Mouse (Mus musculus): ENCODE measurements around the gene Prom2. TPM values are rescaled to one million over a fixed set of nuclear protein-coding genes. Genes with fewer than 3 reads are reported as not detected.

Prom2 gene
- polyA plus RNA-seq, 1 experiment from 2014 or later: 0.21 TPM

DNA sequence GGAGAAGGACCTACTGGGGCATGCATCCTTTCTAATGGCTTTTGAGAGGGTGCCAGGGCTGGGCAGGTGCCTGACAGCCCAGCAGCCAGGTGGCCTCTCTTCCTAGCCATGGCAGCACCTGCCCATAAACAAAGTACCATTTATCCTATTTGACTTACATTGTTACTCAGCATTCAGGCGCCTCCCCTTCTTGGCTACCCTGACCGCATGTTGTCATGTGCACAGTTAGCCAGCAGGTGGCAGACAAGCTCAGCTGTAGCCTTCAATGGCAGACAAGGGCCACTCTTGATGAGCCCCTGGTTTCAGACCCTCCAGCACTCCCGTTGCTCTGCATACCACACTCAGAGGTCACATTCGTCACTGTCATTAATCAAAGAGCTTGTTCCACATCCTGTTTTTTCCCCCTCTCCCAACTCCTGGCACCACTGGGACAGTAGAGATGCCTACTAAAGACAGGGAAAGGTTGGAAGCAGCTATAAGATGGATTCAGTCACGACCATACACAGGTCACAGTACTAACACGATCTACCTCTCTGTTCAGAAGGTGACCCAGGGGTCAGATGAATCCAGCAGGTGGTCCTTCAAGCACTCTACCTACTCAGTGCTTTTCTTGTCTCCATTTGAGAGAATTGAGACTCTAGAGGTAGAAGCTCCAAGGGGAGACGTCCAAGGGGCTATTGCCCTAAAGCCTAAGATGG lies 34.0 kb downstream of the Prom2 start:
- Histone ChIP-seq H3K27me3 (ENCODE audit: control insufficient read depth, insufficient read depth, low read length) (peaks cover 5% of the 10 kb centered on the region; the same call in 1 of the 2 replicates), H3K36me3 (ENCODE audit: control insufficient read depth, insufficient read depth) (no peaks in the 10 kb centered on the region), H3K4me3 (ENCODE audit: low read length) (no peak overlapping the region), H3K27ac (ENCODE audit: low read length) (0 out of 2 replicates have a peak overlapping the region, but pooled peaks have one; percentile 3), H3K4me2 (ENCODE audit: low read depth, low read length) (no peak overlapping the region), H3K9ac (ENCODE audit: low read length) (no peak overlapping the region), H3K4me1 (ENCODE audit: control insufficient read depth, insufficient read depth, low read length) (no peaks in the 10 kb centered on the region), H3K9me3 (replicated peaks; ENCODE audit: control insufficient read depth, low read length) (no peaks in the 10 kb centered on the region)
- WGBS: 28% methylated on average over 7 of the region's 7 CpGs
- ATAC-seq (replicated peaks; ENCODE audit: extremely low read depth, insufficient read depth, low FRiP score): peak; percentile 37; the same call in 1 of the 2 replicates

DNA sequence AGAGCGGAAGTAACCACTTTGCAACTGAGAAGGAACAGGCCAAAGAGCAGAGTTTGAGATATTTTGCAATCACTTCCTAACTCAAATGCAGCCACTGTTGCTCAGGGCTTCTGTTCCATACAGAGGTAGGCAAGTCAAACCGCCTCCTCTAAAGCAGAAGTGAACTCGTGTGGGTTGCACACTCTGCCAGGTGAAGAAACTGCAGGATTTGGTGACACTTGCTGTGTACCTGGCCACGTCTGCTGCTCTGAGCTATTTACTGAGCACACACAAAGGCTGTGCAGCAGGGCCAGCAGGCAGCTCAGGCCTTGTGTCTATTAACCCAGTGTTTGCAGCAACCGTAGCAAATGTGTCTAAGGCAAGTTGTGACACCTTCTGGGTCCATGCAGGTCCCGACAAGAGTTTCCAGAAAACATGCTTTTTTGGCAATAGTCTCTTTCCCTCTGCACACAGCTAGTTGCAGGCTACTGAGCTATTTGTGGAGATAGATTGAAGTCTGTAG lies 35.1 kb downstream of the Prom2 start:
- Histone ChIP-seq H3K27ac (ENCODE audit: low read length) (no peak overlapping the region), H3K9me3 (replicated peaks; ENCODE audit: control insufficient read depth, low read length) (no peaks in the 10 kb centered on the region), H3K4me3 (ENCODE audit: low read length) (no peak overlapping the region), H3K4me1 (ENCODE audit: control insufficient read depth, insufficient read depth, low read length) (no peaks in the 10 kb centered on the region), H3K9ac (ENCODE audit: low read length) (no peak overlapping the region), H3K36me3 (ENCODE audit: control insufficient read depth, insufficient read depth) (no peaks in the 10 kb centered on the region), H3K4me2 (ENCODE audit: low read depth, low read length) (no peak overlapping the region), H3K27me3 (ENCODE audit: control insufficient read depth, insufficient read depth, low read length) (peaks cover 13% of the 10 kb centered on the region)
- ATAC-seq (replicated peaks; ENCODE audit: extremely low read depth, insufficient read depth, low FRiP score): no peak
- 77% methylated on average over 6 of the region's 6 CpGs for WGBS

DNA sequence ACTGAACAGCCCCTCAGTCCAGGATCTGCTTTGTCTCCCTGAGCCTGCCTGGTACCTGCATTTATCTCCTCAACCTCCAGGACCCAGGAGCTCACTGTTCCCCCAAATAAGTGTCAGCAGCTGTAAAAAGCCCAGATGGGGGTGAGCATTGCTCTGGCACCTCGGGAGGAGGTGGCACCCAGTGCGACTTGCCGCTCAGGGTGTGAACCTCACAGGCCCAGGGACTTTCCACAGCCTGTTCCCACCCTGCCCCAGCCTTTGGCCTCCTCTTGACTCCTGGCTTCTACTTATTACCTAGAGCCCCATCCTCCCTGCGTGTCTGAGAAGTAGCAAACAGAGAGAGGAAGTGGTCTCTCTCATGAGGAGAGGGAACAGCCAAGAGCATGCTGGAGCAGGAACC lies 36.1 kb downstream of the Prom2 start:
- no peaks in the 10 kb centered on the region for H3K9me3 ChIP-seq (replicated peaks; ENCODE audit: control insufficient read depth, low read length)

DNA sequence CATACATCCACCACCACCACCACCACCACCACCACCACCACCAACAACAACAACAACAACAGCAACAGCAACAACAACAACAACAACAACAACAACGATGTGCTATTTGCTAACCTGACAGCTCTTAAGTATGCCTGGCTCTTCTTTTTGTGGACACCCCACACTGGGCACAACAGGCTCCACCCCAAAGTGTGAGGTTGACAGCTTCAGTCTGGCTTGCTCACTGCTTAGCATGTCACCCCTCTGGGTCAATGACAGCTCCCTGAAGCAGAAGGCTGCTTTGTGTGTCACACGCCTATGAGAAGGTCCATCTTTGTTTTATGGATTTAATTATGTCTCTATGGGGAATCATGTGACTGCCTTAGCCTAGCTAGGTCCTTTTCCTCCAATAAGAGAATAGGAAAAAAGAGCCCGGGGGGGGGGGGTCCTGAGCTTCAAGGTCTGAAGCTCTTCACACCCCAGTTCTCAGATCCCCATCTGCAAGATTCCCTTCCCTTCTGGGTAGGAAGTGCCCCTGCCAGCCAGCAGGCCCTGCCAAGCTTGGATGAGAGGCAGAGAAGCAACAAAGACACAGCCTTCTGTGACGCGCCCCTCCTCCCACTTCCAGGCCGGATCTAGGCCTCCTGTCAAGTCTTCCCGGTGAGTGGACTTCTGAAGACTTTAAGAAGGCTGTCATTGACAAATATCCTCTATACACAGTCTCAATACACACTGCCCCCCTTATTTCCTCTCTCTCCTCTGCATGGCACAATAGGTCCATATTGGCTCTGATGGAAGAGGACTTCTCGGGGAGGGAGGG lies 37.3 kb downstream of the Prom2 start:
- H3K4me1 ChIP-seq (ENCODE audit: control insufficient read depth, insufficient read depth, low read length): no peaks in the 10 kb centered on the region
- 47% methylated on average over 8 of the region's 8 CpGs for WGBS
- H3K4me3 ChIP-seq (ENCODE audit: low read length): no peak overlapping the region
- H3K4me2 ChIP-seq (ENCODE audit: low read depth, low read length): no peak overlapping the region
- no peak for ATAC-seq (replicated peaks; ENCODE audit: extremely low read depth, insufficient read depth, low FRiP score)
- H3K27ac ChIP-seq (ENCODE audit: low read length): no peak overlapping the region
- H3K27me3 ChIP-seq (ENCODE audit: control insufficient read depth, insufficient read depth, low read length): peaks cover 13% of the 10 kb centered on the region
- no peaks in the 10 kb centered on the region for H3K36me3 ChIP-seq (ENCODE audit: control insufficient read depth, insufficient read depth)
- H3K9me3 ChIP-seq (replicated peaks; ENCODE audit: control insufficient read depth, low read length): no peaks in the 10 kb centered on the region
- no peak overlapping the region for H3K9ac ChIP-seq (ENCODE audit: low read length)

More for the DNA sequence above, 36.1 kb downstream of the Prom2 start:
- no peak overlapping the region for H3K9ac ChIP-seq (ENCODE audit: low read length)
- no peaks in the 10 kb centered on the region for H3K4me1 ChIP-seq (ENCODE audit: control insufficient read depth, insufficient read depth, low read length)
- no peak overlapping the region for H3K4me2 ChIP-seq (ENCODE audit: low read depth, low read length)
- 40% methylated on average over 4 of the region's 4 CpGs for WGBS
- ATAC-seq (replicated peaks; ENCODE audit: extremely low read depth, insufficient read depth, low FRiP score): no peak
- no peaks in the 10 kb centered on the region for H3K36me3 ChIP-seq (ENCODE audit: control insufficient read depth, insufficient read depth)
- H3K27me3 ChIP-seq (ENCODE audit: control insufficient read depth, insufficient read depth, low read length): peaks cover 13% of the 10 kb centered on the region
- H3K27ac ChIP-seq (ENCODE audit: low read length): no peak overlapping the region
- no peak overlapping the region for H3K4me3 ChIP-seq (ENCODE audit: low read length)

DNA sequence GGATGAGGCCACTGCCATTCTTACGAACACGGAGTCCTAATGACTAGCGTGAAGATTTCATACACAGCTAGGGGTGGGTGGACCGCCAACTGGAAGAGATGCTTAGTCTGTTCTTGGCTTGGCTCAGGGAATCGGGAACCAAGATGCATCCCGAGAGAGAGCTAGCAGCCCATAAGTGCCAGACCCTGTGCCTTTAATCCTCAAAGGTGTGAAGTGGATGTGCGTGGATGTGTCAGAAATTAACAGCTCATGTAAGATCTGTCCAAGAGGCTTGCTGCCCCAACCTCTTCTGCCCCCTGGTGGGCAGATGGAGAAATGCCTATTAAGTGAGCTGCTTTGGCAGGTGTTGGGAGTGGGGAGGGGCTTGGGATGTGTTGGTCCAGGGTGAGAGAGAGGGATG lies 40.2 kb downstream of the Prom2 start:
- H3K4me3 ChIP-seq (ENCODE audit: low read length): no peak overlapping the region
- no peak for ATAC-seq (replicated peaks; ENCODE audit: extremely low read depth, insufficient read depth, low FRiP score)
- H3K4me2 ChIP-seq (ENCODE audit: low read depth, low read length): no peak overlapping the region
- no peak overlapping the region for H3K27ac ChIP-seq (ENCODE audit: low read length)
- peaks cover 8% of the 10 kb centered on the region; the same call in 1 of the 2 replicates for H3K27me3 ChIP-seq (ENCODE audit: control insufficient read depth, insufficient read depth, low read length)
- no peaks in the 10 kb centered on the region for H3K36me3 ChIP-seq (ENCODE audit: control insufficient read depth, insufficient read depth)
- no peaks in the 10 kb centered on the region for H3K9me3 ChIP-seq (replicated peaks; ENCODE audit: control insufficient read depth, low read length)
- no peaks in the 10 kb centered on the region for H3K4me1 ChIP-seq (ENCODE audit: control insufficient read depth, insufficient read depth, low read length)
- no peak overlapping the region for H3K9ac ChIP-seq (ENCODE audit: low read length)
- 46% methylated on average over 7 of the region's 7 CpGs for WGBS

DNA sequence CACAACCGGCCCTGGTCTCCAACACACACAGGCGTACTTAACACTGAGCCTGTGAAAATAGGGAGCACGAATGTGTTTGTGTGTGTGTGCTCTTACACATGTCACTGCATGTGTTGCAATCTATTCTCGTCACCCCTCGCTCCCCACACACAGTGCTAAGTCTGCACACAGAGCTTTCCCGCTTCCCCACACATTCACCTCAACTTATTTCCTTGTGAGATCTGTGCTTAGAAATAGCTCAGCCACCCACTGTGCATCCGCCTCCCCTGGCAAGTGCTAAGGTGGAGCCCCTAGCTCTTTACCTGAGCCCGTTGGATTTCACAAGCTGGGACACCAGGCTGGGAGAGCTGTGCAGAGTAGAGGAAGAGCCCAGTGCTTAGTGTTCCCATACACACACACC lies 42.5 kb downstream of the Prom2 start:
- Histone ChIP-seq H3K36me3 (ENCODE audit: control insufficient read depth, insufficient read depth) (no peaks in the 10 kb centered on the region), H3K4me2 (ENCODE audit: low read depth, low read length) (no peak overlapping the region), H3K27ac (ENCODE audit: low read length) (no peak overlapping the region), H3K4me3 (ENCODE audit: low read length) (no peak overlapping the region), H3K4me1 (ENCODE audit: control insufficient read depth, insufficient read depth, low read length) (no peaks in the 10 kb centered on the region), H3K9me3 (replicated peaks; ENCODE audit: control insufficient read depth, low read length) (no peaks in the 10 kb centered on the region), H3K27me3 (ENCODE audit: control insufficient read depth, insufficient read depth, low read length) (peaks cover 8% of the 10 kb centered on the region; the same call in 1 of the 2 replicates), H3K9ac (ENCODE audit: low read length) (no peak overlapping the region)
- 70% methylated on average over 8 of the region's 8 CpGs for WGBS
- ATAC-seq (replicated peaks; ENCODE audit: extremely low read depth, insufficient read depth, low FRiP score): no peak

DNA sequence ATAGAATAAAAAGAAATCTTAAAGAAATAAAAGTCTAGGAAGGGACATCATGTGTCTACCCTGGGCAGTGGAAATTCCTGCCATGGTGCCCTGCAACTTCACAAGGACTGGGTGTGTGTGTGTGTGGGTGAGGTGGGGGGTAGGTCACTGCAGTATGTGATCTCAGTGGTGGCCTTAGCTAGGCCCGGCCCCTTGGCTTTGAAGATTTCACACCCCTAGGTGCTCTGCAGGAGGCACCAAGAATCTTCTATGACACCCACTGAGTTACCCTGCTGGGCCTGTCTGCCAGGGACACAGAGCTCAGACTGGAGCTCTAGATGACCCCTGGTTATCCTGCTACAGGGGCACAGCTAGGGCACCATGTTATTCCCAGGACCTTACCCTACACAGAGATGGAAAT lies 44.9 kb downstream of the Prom2 start:
- Histone ChIP-seq H3K27me3 (ENCODE audit: control insufficient read depth, insufficient read depth, low read length) (peaks cover under 1% of the 10 kb centered on the region; the same call in 1 of the 2 replicates), H3K36me3 (ENCODE audit: control insufficient read depth, insufficient read depth) (no peaks in the 10 kb centered on the region)

DNA sequence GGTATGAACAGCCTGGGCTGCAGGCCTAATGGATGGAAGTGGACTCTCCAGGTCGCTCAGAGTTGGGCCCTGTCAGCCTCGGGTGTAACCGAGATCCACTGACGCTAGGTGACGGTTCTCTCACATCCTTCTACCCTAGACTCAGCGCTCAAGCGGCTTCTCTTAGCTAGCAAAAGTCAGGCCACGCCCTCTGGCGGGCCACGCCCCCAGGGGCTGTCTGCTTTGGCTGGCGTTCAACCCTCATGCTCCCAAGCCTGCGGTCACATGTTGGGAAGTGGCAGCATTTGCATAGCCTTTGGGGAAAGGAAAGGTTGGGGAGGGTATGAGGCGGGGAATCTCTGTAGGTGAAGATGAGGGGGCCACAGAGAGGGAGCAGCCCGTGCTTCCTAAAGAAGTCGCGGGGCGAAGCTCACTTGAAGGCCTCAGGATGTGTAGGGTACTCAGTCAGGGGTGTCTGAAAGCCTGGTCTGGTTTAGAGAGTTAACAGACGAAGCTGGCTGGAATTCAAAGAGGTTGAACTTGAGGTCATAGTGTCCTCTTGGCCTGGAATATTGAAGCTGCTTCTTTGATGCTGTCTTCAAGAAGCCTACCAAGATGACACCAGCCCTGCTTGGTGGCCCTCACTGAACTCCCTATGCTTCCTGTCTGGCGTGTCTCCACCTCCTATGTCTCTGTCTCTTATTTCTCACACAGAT lies 56.6 kb downstream of the Prom2 start:
- H3K9ac ChIP-seq (ENCODE audit: low read length): no peak overlapping the region
- H3K36me3 ChIP-seq (ENCODE audit: control insufficient read depth, insufficient read depth): no peaks in the 10 kb centered on the region
- H3K9me3 ChIP-seq (replicated peaks; ENCODE audit: control insufficient read depth, low read length): no peaks in the 10 kb centered on the region
- peaks cover 27% of the 10 kb centered on the region for H3K4me1 ChIP-seq (ENCODE audit: control insufficient read depth, insufficient read depth, low read length)
- peak overlapping the region; percentile 13 for H3K4me3 ChIP-seq (ENCODE audit: low read length)
- WGBS: 8% methylated on average over 19 of the region's 19 CpGs
- H3K27ac ChIP-seq (ENCODE audit: low read length): no peak overlapping the region
- peaks cover 55% of the 10 kb centered on the region for H3K27me3 ChIP-seq (ENCODE audit: control insufficient read depth, insufficient read depth, low read length)
- H3K4me2 ChIP-seq (ENCODE audit: low read depth, low read length): peak overlapping the region; percentile 46
- ATAC-seq (replicated peaks; ENCODE audit: extremely low read depth, insufficient read depth, low FRiP score): peak; percentile 59

More for the DNA sequence above, 44.9 kb downstream of the Prom2 start:
- no peak for ATAC-seq (replicated peaks; ENCODE audit: extremely low read depth, insufficient read depth, low FRiP score)
- Histone ChIP-seq H3K4me1 (ENCODE audit: control insufficient read depth, insufficient read depth, low read length) (no peaks in the 10 kb centered on the region), H3K27ac (ENCODE audit: low read length) (no peak overlapping the region), H3K9ac (ENCODE audit: low read length) (no peak overlapping the region), H3K9me3 (replicated peaks; ENCODE audit: control insufficient read depth, low read length) (no peaks in the 10 kb centered on the region), H3K4me3 (ENCODE audit: low read length) (no peak overlapping the region), H3K4me2 (ENCODE audit: low read depth, low read length) (no peak overlapping the region)
- 30% methylated on average over 1 of the region's 1 CpGs for WGBS
